Mouse (Mus musculus) lung, postnatal 0 days (tissue): ENCODE measurements around the gene Gpr161. TPM values are rescaled to one million over a fixed set of nuclear protein-coding genes. Genes with fewer than 3 reads are reported as not detected.

Experiments
- ATAC-seq: fragments of 200-750 bp; cut with Nextera tagmentation; 2 replicates; pipeline ENCODE4 v1.8.0; 2017; ENCODE audit warnings: moderate library complexity
- DNase-seq: peaks from one replicate; pipeline ENCODE4 v3.0.0-alpha.2; 2016; ENCODE audit warnings: low spot score
- H3K27ac ChIP-seq: fragments of 300-500 bp; sonication (generic); 2 replicates; pipeline ENCODE4 v1.5.1; 2014; ENCODE audit warnings: antibody characterized with exemption, mild to moderate bottlenecking, low read length, mixed read lengths
- H3K27me3 ChIP-seq: fragments of 300-500 bp; sonication (generic); replicated peaks from 2 replicates; pipeline ENCODE4 v1.6.1; 2014; ENCODE audit warnings: low read length, mixed read lengths; ENCODE audit not compliant: insufficient read depth
- H3K36me3 ChIP-seq: fragments of 300-500 bp; sonication (generic); 2 replicates; pipeline ENCODE4 v1.6.1; 2014; ENCODE audit warnings: low read length, mixed read lengths; ENCODE audit not compliant: insufficient read depth
- H3K4me1 ChIP-seq: fragments of 300-500 bp; sonication (generic); 2 replicates; pipeline ENCODE4 v1.6.1; 2014; ENCODE audit warnings: antibody characterized with exemption, low read depth, low read length, mixed read lengths; ENCODE audit not compliant: insufficient read depth
- H3K4me2 ChIP-seq: fragments of 300-500 bp; sonication (generic); replicated peaks from 2 replicates; pipeline ENCODE4 v1.6.1; 2014; ENCODE audit warnings: low read depth, mild to moderate bottlenecking, low read length, moderate library complexity, mixed read lengths
- H3K4me3 ChIP-seq: fragments of 300-500 bp; sonication (generic); 2 replicates; pipeline ENCODE4 v1.5.1; 2014; ENCODE audit warnings: low read depth, low read length
- H3K9ac ChIP-seq: fragments of 300-500 bp; sonication (generic); replicated peaks from 2 replicates; pipeline ENCODE4 v1.6.1; 2014; ENCODE audit warnings: low read depth, mild to moderate bottlenecking
- H3K9me3 ChIP-seq: fragments of 300-500 bp; sonication (generic); 2 replicates; pipeline ENCODE4 v1.6.1; 2016; ENCODE audit warnings: low read length, mixed read lengths
- CTCF ChIP-seq: IDR thresholded peaks from 2 replicates; pipeline ENCODE4 v1.5.1; 2016; ENCODE audit warnings: antibody characterized with exemption, mild to moderate bottlenecking
- EP300 ChIP-seq: IDR thresholded peaks from 2 replicates; pipeline ENCODE4 v1.6.1; 2016; ENCODE audit warnings: antibody characterized with exemption, mild to moderate bottlenecking, control low read depth
- WGBS: fragments of 180-500 bp; shearing (Covaris S2); extraction: QIAGEN DNeasy Blood & Tissue Kit; methylation state at CpG from one replicate; pipeline ENCODE4 v1.1.7; 2014; 5-methylcytosine and 5-hydroxymethylcytosine counted together
- polyA plus RNA-seq: library from polyadenylated mRNA; unstranded; fragments of >200 nt; fragmentation: Nextera tagmentation; extraction: Ambion mirVana; gene quantifications from 2 replicates; pipeline ENCODE4 v1.2.1, GENCODE M21; 2015

Gene Gpr161
- polyA plus RNA-seq: 0.51 and 0.56 TPM in 2 replicates

GRCm38 (mm10) chr1:165295489-165295888 lies at the start of gene Gpr161:
Gpr161 (plus strand) TSS chr1:165295789.
- no peak for DNase-seq
- H3K4me2 ChIP-seq: no peak within 1 kb of the TSS
- TF ChIP-seq CTCF (no peak), EP300 (no peak)
- WGBS: 100% methylated on average over 1 of the region's 1 CpGs
- no peak within 1 kb of the TSS for H3K4me3 ChIP-seq
- no peak for ATAC-seq
- no peak within 1 kb of the TSS for H3K9ac ChIP-seq
- H3K27ac ChIP-seq: no peak within 1 kb of the TSS
- H3K4me1 ChIP-seq: no peaks in the 10 kb centered on the region
- H3K36me3 ChIP-seq: no peaks in the 10 kb centered on the region
- H3K27me3 ChIP-seq: no peaks in the 10 kb centered on the region
- H3K9me3 ChIP-seq: no peaks in the 10 kb centered on the region

DNA sequence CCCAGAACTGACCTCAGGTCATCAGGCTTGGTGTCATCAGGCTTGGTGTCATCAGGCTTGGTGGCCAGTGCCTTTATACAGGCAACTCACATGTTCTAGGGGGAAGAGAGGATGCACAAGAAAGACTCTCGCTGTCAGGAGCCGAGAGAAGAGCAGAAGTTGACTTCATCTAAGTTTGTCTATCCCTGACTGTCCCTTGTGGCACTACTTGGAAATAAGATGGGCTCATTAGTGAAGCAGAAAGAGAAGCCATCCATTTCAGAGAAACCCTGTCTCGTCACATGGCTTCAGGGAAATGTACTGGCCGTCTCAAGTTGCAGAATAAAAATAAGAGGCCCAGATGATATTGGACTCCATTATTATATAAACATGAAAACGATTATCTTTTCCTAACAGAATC lies 49.0 kb upstream of the Gpr161 start:
- DNase-seq (no peak), ATAC-seq (no peak)
- H3K4me1 ChIP-seq: no peaks in the 10 kb centered on the region
- no peak overlapping the region for H3K27ac ChIP-seq
- no peaks in the 10 kb centered on the region for H3K36me3 ChIP-seq
- H3K9ac ChIP-seq: no peak overlapping the region
- no peak overlapping the region for H3K4me2 ChIP-seq
- H3K9me3 ChIP-seq: no peaks in the 10 kb centered on the region
- TF ChIP-seq CTCF: no peak
- TF ChIP-seq EP300: no peak
- WGBS: 74% methylated on average over 5 of the region's 5 CpGs
- H3K27me3 ChIP-seq: no peaks in the 10 kb centered on the region
- no peak overlapping the region for H3K4me3 ChIP-seq

GRCm38 (mm10) chr1:165247085-165247484 lies 48.5 kb upstream of the Gpr161 start:
- H3K27ac ChIP-seq: no peak overlapping the region
- 69% methylated on average over 5 of the region's 5 CpGs for WGBS
- no peaks in the 10 kb centered on the region for H3K9me3 ChIP-seq
- peak; percentile 17 for DNase-seq
- ATAC-seq: no peak
- no peak for TF ChIP-seq CTCF
- TF ChIP-seq EP300: no peak
- H3K27me3 ChIP-seq: no peaks in the 10 kb centered on the region
- no peak overlapping the region for H3K4me2 ChIP-seq
- H3K4me1 ChIP-seq: no peaks in the 10 kb centered on the region; the same call in 1 of the 2 replicates
- H3K4me3 ChIP-seq: no peak overlapping the region
- no peaks in the 10 kb centered on the region for H3K36me3 ChIP-seq
- H3K9ac ChIP-seq: no peak overlapping the region

DNA sequence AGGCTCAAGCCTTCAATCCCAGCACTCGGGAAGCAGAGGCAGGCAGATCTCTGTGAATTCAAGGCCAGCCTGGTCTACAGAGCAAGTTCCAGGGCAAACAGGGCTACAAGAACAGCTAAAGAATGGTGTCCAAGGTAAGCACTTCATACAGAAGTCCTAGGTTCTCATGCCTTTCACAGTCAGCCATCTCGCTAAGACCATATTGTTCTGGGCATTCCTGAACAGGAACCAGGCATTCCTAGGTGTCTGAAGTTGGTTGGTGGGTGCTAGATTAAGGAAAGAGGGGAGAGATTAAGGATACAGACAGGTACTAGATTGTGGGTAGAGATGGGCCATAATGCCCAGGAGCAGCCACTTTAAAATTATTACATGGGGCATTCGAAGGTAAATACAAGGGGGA lies 47.8 kb upstream of the Gpr161 start:
- no peak for ATAC-seq
- WGBS: 92% methylated on average over 3 of the region's 3 CpGs
- Histone ChIP-seq H3K9ac (no peak overlapping the region), H3K27me3 (no peaks in the 10 kb centered on the region), H3K4me3 (no peak overlapping the region), H3K4me1 (no peaks in the 10 kb centered on the region; the same call in 1 of the 2 replicates), H3K36me3 (no peaks in the 10 kb centered on the region), H3K9me3 (no peaks in the 10 kb centered on the region), H3K4me2 (no peak overlapping the region), H3K27ac (no peak overlapping the region)
- DNase-seq: no peak
- no peak for TF ChIP-seq CTCF
- TF ChIP-seq EP300: no peak

- H3K4me2 ChIP-seq: no peak overlapping the region
- DNase-seq (no peak), ATAC-seq (no peak)
- H3K4me3 ChIP-seq: no peak overlapping the region
- H3K9me3 ChIP-seq: no peaks in the 10 kb centered on the region
- TF ChIP-seq CTCF: no peak
- TF ChIP-seq EP300: no peak
- H3K27me3 ChIP-seq: no peaks in the 10 kb centered on the region
- no peaks in the 10 kb centered on the region; the same call in 1 of the 2 replicates for H3K4me1 ChIP-seq
- H3K27ac ChIP-seq: no peak overlapping the region
- H3K9ac ChIP-seq: no peak overlapping the region
- 51% methylated on average over 4 of the region's 4 CpGs for WGBS
- H3K36me3 ChIP-seq: no peaks in the 10 kb centered on the region
These were observed 46.7 kb upstream of the Gpr161 start for GRCm38 (mm10) chr1:165248842-165249241.

DNA sequence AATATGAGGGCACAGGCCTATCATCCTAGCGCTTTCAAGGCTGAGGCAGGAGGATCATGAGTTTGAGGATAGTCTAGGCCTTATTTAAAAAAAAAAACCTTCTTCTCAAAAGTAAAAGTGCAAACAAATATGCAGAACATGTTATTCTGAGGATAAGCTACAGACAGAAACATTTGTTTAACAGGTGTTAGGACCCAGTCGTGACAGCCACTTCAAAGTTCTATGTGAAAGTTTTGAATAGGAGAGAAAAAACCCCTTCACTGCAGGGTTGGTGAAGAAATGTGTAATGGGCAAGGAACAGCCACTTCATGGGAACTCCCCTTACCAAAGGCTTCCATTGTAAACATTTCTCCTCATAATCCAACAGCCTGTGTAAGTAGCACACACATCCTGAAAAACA lies 45.0 kb upstream of the Gpr161 start:
- Histone ChIP-seq H3K27ac (no peak overlapping the region), H3K36me3 (no peaks in the 10 kb centered on the region), H3K4me1 (no peaks in the 10 kb centered on the region; the same call in 1 of the 2 replicates), H3K4me2 (no peak overlapping the region), H3K4me3 (no peak overlapping the region), H3K27me3 (no peaks in the 10 kb centered on the region), H3K9me3 (no peaks in the 10 kb centered on the region), H3K9ac (no peak overlapping the region)
- TF ChIP-seq EP300 (no peak), CTCF (no peak)
- ATAC-seq: no peak
- DNase-seq: no peak
- WGBS: 75% methylated on average over 2 of the region's 2 CpGs
